Mouse (Mus musculus) right cerebral cortex, adult 18-20 months (tissue): ENCODE measurements around the gene Hist1h2ac.
A peak's percentile ranks its signal among the peaks of the same experiment; 100 is the strongest.
"Not testable (repeated sequence)": the region's sequence is repeated elsewhere in the genome, so short reads cannot be mapped to it uniquely, and the experiment has no call there.

Source experiments
- DNase-seq: peaks from one replicate; pipeline ENCODE4 v3.0.0; 2022; ENCODE audit warnings: mixed read lengths

Gene Hist1h2ac

DNA sequence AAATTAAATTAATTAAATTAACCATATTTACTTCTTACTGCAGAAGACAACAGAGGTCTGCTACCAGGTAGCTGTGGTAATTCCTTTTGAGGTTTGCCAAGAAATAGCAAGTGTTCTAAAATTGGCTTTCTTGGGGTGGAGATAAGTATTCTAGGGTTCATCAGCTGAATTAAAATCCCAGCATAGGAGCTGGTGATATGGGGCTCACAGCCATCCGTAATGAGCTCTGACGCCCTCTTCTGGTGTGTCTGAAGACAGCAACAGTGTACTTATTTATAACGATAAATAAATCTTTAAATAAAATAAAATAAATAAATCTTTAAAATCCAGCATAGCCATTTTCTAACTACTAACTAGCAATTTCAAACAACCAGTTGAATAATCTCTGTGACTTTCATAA, 16.0 kb upstream of the Hist1h2ac start:
- no peak for DNase-seq

DNA sequence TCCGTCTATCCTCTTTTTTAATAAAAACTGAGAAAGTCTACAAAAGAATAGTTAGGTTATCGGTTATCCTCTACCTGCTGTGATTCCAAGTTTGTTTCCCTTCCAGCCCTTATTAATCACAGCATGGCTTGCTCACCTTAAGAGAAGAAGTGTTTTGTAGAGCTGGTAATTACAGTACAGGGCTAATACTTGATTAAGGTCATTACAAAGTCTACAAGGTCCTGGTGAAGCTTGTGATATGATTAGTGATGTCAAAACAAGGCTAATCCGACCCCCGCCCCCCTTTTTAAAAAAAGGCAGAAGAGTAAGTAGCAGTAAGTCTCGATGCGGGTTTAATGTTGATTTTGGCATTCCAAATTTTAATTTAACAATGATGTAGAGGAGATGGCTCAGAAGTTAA, 15.2 kb upstream of the Hist1h2ac start:
- no peak for DNase-seq

GRCm38 (mm10) chr13:23698300-23698693, 14.5 kb upstream of the Hist1h2ac start, which contains the start of gene Hist1h4c:
TSS of gene Hist1h4c (minus strand) at chr13:23698454.
- DNase-seq, result peak; percentile 97

- peak; percentile 60 for DNase-seq
Observed at GRCm38 (mm10) chr13:23697491-23698299, 13.9 kb upstream of the Hist1h2ac start.

DNA sequence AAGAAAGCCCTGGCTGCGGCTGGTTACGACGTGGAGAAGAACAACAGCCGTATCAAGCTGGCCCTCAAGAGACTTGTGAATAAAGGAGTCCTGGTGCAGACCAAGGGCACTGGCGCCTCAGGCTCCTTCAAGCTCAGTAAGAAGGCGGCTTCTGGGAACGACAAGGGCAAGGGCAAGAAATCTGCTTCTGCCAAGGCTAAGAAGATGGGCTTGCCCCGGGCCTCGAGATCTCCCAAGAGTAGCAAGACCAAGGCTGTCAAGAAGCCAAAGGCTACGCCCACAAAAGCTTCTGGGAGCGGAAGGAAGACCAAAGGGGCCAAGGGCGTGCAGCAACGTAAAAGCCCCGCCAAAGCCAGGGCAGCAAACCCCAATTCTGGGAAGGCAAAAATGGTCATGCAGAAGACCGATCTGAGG, 12.3 kb upstream of the Hist1h2ac start:
- no peak for DNase-seq

DNA sequence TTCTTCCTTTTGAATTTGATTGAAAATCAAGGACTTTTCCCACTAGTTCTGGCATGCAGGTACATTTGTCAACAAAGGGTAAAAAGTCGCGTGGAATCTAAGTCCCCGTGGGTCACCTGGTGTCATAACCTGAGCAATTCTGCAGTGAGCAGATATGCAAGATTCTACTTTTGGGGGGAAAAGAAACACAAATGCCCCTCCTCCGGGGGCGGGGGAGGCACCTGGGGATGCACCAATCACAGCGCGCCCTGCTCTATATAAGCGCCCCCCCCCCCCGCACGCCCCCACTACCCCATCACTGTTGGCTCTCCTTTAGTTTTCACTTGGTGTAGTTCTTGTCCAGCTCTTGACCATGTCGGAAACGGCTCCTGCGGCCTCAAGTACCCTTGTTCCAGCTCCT, 11.8 kb upstream of the Hist1h2ac start, which contains the start of gene Hist1h1t:
Hist1h1t (plus strand) TSS at position 301 of the 400 bp plus-strand sequence.
- DNase-seq, result no peak

DNA sequence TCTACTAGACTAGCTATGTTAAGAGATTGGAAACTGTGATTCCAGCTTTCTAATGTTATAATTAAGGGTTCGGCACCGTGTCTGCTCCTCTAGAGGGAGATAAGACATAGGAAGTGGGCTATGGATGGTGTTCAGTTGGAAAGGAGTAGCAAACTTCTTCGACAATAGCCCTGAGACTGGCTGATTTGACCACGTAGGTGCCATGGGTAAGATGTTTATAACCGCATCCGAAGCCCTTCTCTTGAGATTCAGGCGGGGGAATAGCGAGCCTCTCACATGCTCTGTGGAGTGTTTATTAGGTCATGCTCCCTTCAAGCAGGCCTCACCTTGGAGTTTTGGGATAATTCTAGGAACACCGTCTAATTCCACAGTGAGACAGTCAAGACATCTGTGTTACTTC, 11.2 kb upstream of the Hist1h2ac start:
- no peak for DNase-seq

GRCm38 (mm10) chr13:23693856-23694440, 10.2 kb upstream of the Hist1h2ac start:
- DNase-seq, result no peak

- DNase-seq, result no peak
Observed at GRCm38 (mm10) chr13:23689459-23689858, 5.7 kb upstream of the Hist1h2ac start.

- DNase-seq, result no peak
Observed at GRCm38 (mm10) chr13:23688956-23689355, 5.2 kb upstream of the Hist1h2ac start.

- DNase-seq, result no peak
Observed at GRCm38 (mm10) chr13:23687907-23688306, 4.2 kb upstream of the Hist1h2ac start.

- no peak for DNase-seq
Observed at GRCm38 (mm10) chr13:23687181-23687580, 3.4 kb upstream of the Hist1h2ac start.

DNA sequence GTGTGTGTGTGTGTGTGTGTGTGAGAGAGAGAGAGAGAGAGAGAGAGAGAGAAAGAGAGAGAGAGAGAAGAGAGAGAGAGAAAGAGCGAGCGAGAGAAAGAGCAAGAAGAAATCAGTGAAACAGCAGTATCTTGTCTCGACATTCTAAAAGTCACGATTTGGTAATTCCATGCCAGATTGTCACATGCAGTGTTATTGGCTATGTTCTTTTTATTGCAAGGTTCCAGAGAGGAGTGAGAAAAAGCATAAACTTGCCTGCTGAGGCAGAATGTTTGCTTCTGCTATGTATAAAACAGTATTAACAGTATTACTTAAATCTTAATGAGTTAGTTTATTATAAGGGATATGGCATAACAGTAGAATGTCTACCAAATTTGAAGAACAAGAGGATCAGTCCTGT, 2.2 kb upstream of the Hist1h2ac start:
- DNase-seq, result no peak

DNA sequence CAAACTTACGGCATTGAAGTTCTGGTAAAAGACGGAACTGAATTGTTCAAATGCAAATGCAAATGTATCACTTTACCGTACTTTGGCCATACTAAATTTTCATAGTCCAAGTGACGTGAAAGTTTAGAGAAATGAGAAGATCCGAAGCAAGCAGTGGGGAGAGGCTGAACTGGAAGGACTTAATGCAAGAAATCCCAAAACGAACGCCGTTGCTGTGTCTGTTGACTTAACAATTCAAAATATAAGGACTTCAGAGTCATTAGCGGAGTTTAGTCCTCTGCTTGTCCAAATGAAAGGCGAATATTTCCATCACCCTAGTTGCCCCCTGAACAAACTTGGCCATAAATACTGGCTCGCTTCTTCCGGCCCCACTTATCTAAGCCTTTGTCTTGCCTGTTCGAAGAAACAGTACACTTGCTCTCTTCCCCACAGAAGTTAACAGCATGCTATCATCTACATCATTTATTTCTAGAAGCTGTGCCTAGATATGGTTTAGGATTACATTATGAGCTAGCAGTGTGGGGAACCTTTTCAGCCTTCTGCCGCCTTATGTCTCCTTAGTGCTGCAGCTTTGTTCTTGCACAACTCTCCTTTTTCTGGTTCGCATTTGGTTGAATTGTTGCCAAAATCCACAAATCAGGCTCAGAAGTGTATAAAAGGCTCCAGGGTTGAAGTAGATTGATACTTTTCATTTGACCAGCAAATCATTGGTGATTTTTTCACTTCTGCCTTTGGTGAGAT, 1.5 kb upstream of the Hist1h2ac start:
- DNase-seq, result no peak

GRCm38 (mm10) chr13:23684295-23684945, 672 bp upstream of the Hist1h2ac start:
- DNase-seq, result peak; percentile 50

DNA sequence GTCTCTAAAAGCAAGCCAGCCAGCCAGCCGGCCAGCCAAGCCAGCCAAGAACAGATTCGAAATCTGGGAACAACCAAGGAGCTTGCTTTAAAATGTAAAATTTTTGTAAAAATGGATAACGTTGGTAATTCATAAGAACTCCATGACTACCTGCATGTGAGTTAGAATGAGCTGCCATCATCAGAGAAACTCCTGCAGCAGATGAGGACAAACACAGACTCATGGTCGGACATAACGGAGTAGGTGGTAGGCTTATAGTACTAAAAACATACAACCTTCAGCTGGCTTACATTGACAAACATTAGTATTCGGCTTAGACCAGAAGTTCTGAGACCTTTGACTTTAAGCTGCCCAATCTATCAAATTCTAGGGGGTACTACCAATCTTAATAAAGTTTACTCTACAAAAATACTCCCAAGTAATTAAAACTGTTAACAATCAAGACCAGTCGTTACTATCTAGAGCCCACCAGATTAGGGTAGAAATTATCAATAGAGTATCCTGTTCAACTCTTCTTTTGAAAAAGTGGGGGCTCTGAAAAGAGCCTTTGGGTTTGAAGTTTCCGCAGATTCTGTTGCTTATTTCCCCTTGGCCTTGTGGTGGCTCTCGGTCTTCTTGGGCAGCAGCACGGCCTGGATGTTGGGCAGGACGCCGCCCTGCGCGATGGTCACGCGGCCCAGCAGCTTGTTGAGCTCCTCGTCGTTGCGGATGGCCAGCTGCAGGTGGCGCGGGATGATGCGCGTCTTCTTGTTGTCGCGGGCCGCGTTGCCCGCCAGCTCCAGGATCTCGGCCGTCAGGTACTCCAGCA, 597 bp downstream of the Hist1h2ac start:
- DNase-seq, result not testable (repeated sequence)

DNA sequence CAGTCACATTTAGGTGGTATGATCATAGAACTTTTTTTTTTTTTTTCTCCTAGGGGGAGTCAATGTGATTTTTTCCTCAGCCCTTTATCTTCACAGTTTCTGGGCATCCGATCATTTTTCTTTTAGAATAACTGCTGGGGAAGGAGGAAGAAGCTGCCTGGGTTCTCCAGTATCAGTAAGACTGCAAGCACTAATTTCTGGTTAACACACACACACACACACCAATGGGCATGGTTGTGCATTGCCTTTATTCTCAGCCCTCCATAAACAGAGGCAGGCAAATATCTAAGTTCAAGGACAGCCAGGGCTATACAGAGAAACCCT, 1.2 kb downstream of the Hist1h2ac start:
- DNase-seq, result no peak

- no peak for DNase-seq
Observed at GRCm38 (mm10) chr13:23681990-23682582, 1.7 kb downstream of the Hist1h2ac start.

- no peak for DNase-seq
Observed at GRCm38 (mm10) chr13:23662536-23662935, 21.2 kb downstream of the Hist1h2ac start.

DNA sequence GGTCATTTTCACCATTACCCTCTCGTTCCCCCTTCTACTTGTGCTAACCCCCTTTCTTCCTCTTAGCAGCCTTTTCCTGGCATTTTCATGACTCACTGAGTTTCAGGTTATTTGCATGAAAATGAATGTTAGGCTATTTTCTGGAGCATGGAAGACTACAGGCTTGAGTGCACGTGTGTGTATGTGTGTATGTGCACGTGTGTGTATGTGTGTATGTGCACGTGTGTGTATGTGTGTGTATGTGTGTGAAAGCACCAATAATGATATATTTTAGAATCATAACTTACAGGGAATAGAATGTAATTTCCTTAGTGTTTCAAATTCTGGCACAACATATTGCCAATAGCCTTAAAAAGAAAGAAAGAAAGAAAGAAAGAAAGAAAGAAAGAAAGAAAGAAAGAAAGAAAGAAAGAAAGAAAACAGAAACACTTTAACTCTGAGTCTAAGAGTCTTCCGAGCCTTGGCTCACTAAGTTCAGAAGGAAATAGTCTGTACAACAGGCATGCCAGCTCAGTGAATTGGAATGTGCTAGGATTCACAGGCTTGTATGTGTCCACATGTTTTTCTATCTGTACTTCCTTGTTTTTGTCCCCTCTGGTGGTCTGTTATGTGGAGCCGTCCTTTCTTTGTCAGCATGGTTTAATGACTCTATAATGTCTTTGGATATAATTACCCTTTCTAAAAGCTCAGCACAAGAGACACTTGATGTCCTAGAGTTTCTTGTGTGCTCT, 23.9 kb downstream of the Hist1h2ac start:
- no peak for DNase-seq
